Mouse (Mus musculus): Measurements from ENCODE around the gene Fam185a.

Gene Fam185a

GRCm38 (mm10) chr5:21424614-21425602 is at the start of gene Fam185a, which contains the start of gene Ccdc146:
Gene Fam185a (plus strand): TSS chr5:21424958.
Gene Ccdc146 (minus strand): TSS chr5:21424677.
- DNase-seq (ENCODE audit: low spot score in 2 of 2) = peak; percentile 92 to 93

GRCm38 (mm10) chr5:21376935-21377334 is 47.8 kb upstream of the Fam185a start:
- no peak for DNase-seq (ENCODE audit: low spot score in 2 of 2)

- DNase-seq (ENCODE audit: low spot score in 2 of 2) = no peak
Observed at GRCm38 (mm10) chr5:21378397-21378796, 46.4 kb upstream of the Fam185a start.

- no peak for DNase-seq (ENCODE audit: low spot score in 2 of 2)
Observed at GRCm38 (mm10) chr5:21381986-21382385, 42.8 kb upstream of the Fam185a start.

GRCm38 (mm10) chr5:21382678-21383077 is 42.1 kb upstream of the Fam185a start:
- DNase-seq (ENCODE audit: low spot score in 2 of 2) = no peak

- DNase-seq (ENCODE audit: low spot score in 2 of 2) = no peak
Observed at GRCm38 (mm10) chr5:21383392-21384251, 41.1 kb upstream of the Fam185a start.

GRCm38 (mm10) chr5:21384252-21384960 is 40.4 kb upstream of the Fam185a start:
- DNase-seq (ENCODE audit: low spot score in 2 of 2) = no peak

GRCm38 (mm10) chr5:21384976-21385375 is 39.8 kb upstream of the Fam185a start:
- DNase-seq (ENCODE audit: low spot score in 2 of 2) = peak; percentile 46 to 56

GRCm38 (mm10) chr5:21386432-21386831 is 38.3 kb upstream of the Fam185a start:
- peak in 1 of 2 experiments; percentile 18 for DNase-seq (ENCODE audit: low spot score in 2 of 2)

GRCm38 (mm10) chr5:21387340-21387739 is 37.4 kb upstream of the Fam185a start:
- no peak for DNase-seq (ENCODE audit: low spot score in 2 of 2)

- no peak for DNase-seq (ENCODE audit: low spot score in 2 of 2)
Observed at GRCm38 (mm10) chr5:21388855-21389254, 35.9 kb upstream of the Fam185a start.

- no peak for DNase-seq (ENCODE audit: low spot score in 2 of 2)
Observed at GRCm38 (mm10) chr5:21391616-21392384, 33.0 kb upstream of the Fam185a start.

GRCm38 (mm10) chr5:21394562-21394961 is 30.2 kb upstream of the Fam185a start:
- no peak for DNase-seq (ENCODE audit: low spot score in 2 of 2)

- no peak for DNase-seq (ENCODE audit: low spot score in 2 of 2)
Observed at GRCm38 (mm10) chr5:21395205-21395840, 29.4 kb upstream of the Fam185a start.

- peak; percentile 84 to 88 for DNase-seq (ENCODE audit: low spot score in 2 of 2)
Observed at GRCm38 (mm10) chr5:21411261-21411666, 13.5 kb upstream of the Fam185a start.

GRCm38 (mm10) chr5:21412056-21412455 is 12.7 kb upstream of the Fam185a start:
- DNase-seq (ENCODE audit: low spot score in 2 of 2) = peak in 1 of 2 experiments; percentile 27

GRCm38 (mm10) chr5:21413322-21413721 is 11.4 kb upstream of the Fam185a start:
- DNase-seq (ENCODE audit: low spot score in 2 of 2) = no peak

- peak; percentile 28 to 33 for DNase-seq (ENCODE audit: low spot score in 2 of 2)
Observed at GRCm38 (mm10) chr5:21414116-21414820, 10.5 kb upstream of the Fam185a start.

GRCm38 (mm10) chr5:21418613-21419012 is 6.1 kb upstream of the Fam185a start:
- DNase-seq (ENCODE audit: low spot score in 2 of 2) = no peak

GRCm38 (mm10) chr5:21420609-21421008 is 4.1 kb upstream of the Fam185a start:
- DNase-seq (ENCODE audit: low spot score in 2 of 2) = peak in 1 of 2 experiments; percentile 18

Measured in natural killer cell, adult 2 months (primary cell).